Mouse (Mus musculus): Measurements from ENCODE around the gene Znrf1. TPM values are rescaled to one million over a fixed set of nuclear protein-coding genes. Genes with fewer than 3 reads are reported as not detected.
A peak's percentile ranks its signal among the peaks of the same experiment; 100 is the strongest.
"Not testable (repeated sequence)": the region's sequence is repeated elsewhere in the genome, so short reads cannot be mapped to it uniquely, and the experiment has no call there.

Znrf1 gene
- total RNA-seq (2014; rRNA removed) = 229 and 234 TPM in 2 replicates
- 87.8 and 96.5 TPM in 2 replicates for polyA plus RNA-seq (2015; fragmentation: Nextera tagmentation; extraction: Ambion mirVana)

DNA sequence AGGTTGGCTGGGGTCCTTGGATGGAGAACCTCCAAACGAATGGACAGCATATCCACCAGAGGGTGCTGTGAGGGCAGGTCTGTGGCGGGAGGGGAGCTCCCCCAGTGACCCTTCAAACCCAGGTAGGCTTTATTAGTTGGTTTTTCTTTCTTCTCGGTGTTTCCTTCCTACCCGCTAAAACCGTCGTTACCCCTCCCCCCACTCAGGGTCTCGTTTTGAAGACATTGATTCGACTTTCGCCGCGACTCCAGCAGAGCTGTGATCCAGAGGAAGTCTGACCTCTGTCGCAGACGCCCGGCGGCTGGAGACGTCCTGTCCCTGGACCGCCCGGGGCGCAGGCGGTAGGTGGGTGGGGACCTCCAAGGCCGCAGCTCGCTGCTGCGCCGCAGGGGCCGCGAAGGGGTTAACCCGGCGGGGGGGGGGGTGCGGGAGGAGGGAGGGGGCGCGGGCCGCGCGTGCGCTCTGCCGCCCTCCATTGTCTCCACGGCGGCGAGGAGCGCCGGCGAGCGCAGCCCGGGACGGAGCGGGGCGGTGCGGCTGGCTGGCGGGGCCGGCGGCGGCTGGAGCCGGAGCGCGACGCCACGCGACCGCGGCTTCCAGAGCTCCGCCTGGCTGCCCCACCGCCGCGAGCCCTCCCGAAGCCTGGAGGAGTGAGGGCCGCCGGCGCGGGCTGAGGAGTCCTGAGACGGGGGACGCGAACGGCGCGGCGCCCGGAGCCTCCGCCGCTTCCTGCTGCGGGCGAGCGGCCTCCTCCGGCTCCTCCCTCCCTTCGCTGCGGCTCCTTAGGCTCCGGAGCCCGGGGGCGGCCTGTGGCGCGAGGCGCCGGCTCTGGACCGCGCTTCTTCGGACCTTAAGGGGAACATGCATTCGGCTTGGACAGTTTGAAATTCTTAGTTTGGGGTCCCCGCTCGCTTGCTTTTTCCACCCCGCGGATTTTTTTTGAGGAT, at the start of gene Znrf1:
TSS of gene Znrf1 (plus strand) at position 67 of the 947 bp plus-strand sequence.
- ATAC-seq (ENCODE audit: low FRiP score) (peak; percentile 90), DNase-seq (ENCODE audit: low spot score) (peak; percentile 78)
- H3K9ac ChIP-seq (replicated peaks; ENCODE audit: low read length, poor library complexity, severe bottlenecking) = peak within 1 kb of the TSS; percentile 94
- no peaks in the 10 kb centered on the region for H3K27me3 ChIP-seq (ENCODE audit: insufficient read depth, low read length)
- H3K4me1 ChIP-seq (ENCODE audit: insufficient read depth, low read length) = peaks cover 9% of the 10 kb centered on the region
- peak; percentile 68 for TF ChIP-seq CTCF (IDR thresholded peaks at IDR 0.05)
- no peaks in the 10 kb centered on the region for H3K9me3 ChIP-seq (ENCODE audit: low read length)
- no peaks in the 10 kb centered on the region for H3K36me3 ChIP-seq (ENCODE audit: insufficient read depth, low read length)
- H3K4me2 ChIP-seq (ENCODE audit: low read depth, low read length, poor library complexity, severe bottlenecking) = peak within 1 kb of the TSS; percentile 92
- 0% methylated on average over 55 of the region's 100 CpGs for WGBS
- H3K27ac ChIP-seq (ENCODE audit: low read depth, low read length) = peak within 1 kb of the TSS; percentile 93
- H3K4me3 ChIP-seq (ENCODE audit: low read depth, low read length) = peak within 1 kb of the TSS; percentile 97

DNA sequence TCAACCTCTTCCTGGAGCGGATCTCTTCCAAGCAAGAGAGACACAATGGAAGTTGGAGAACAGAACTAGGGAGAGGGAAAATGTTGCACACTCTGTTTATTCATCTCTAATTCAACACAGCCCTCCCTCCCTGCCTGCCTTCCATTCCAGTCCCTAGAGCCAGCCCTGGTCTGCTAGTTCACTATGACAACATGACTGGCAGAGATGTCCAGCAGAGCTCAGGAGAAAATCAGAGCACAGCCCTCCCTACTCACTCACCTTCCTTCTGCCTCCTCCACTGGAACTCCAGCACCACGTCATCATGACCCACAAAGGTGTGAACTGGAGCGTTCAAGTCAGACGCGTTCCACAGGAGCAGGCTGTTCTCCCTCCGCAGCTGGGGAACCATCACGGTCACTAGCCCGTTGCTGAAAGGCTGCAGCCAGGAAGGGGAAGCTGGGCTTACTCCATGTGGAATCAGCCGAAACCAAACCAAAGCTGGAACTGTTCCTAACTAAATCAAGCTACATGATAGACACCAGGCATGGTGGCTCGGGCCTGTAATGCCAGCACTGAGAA, 45.8 kb upstream of the Znrf1 start:
- Histone ChIP-seq H3K27ac (ENCODE audit: low read depth, low read length) (no peak overlapping the region), H3K9me3 (ENCODE audit: low read length) (no peaks in the 10 kb centered on the region), H3K27me3 (ENCODE audit: insufficient read depth, low read length) (no peaks in the 10 kb centered on the region), H3K4me3 (ENCODE audit: low read depth, low read length) (no peak overlapping the region), H3K4me2 (ENCODE audit: low read depth, low read length, poor library complexity, severe bottlenecking) (no peak overlapping the region), H3K36me3 (ENCODE audit: insufficient read depth, low read length) (peaks cover 8% of the 10 kb centered on the region), H3K4me1 (ENCODE audit: insufficient read depth, low read length) (no peaks in the 10 kb centered on the region), H3K9ac (replicated peaks; ENCODE audit: low read length, poor library complexity, severe bottlenecking) (no peak overlapping the region)
- DNase-seq (ENCODE audit: low spot score) (no peak), ATAC-seq (ENCODE audit: low FRiP score) (no peak)
- 80% methylated on average over 10 of the region's 10 CpGs for WGBS
- no peak for TF ChIP-seq CTCF (IDR thresholded peaks at IDR 0.05)

DNA sequence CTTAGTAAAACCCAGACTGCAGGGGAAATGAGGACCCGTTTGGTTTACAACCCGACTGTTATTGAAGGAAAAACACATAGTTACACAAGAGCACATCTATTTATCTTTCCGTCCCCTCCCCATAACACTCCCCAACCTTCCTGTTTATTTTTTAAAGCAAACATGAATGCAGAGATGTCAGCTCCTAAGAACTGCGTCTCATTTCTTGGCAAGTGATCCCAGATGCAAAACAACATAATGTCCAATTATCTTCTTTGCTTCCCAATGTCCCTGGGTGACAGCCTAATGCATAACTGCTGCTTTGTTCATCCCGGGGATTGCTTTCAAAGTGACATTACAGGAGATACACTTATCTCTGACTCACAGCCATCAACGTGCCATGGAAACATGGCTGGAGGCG, 44.7 kb upstream of the Znrf1 start:
- ATAC-seq (ENCODE audit: low FRiP score) (no peak), DNase-seq (ENCODE audit: low spot score) (no peak)
- H3K4me2 ChIP-seq (ENCODE audit: low read depth, low read length, poor library complexity, severe bottlenecking) = no peak overlapping the region
- H3K27ac ChIP-seq (ENCODE audit: low read depth, low read length) = no peak overlapping the region
- no peaks in the 10 kb centered on the region for H3K27me3 ChIP-seq (ENCODE audit: insufficient read depth, low read length)
- no peaks in the 10 kb centered on the region for H3K9me3 ChIP-seq (ENCODE audit: low read length)
- peaks cover 12% of the 10 kb centered on the region; the same call in 1 of the 2 replicates for H3K36me3 ChIP-seq (ENCODE audit: insufficient read depth, low read length)
- no peak overlapping the region for H3K9ac ChIP-seq (replicated peaks; ENCODE audit: low read length, poor library complexity, severe bottlenecking)
- WGBS = 65% methylated on average over 7 of the region's 7 CpGs
- H3K4me1 ChIP-seq (ENCODE audit: insufficient read depth, low read length) = no peaks in the 10 kb centered on the region
- no peak for TF ChIP-seq CTCF (IDR thresholded peaks at IDR 0.05)
- no peak overlapping the region for H3K4me3 ChIP-seq (ENCODE audit: low read depth, low read length)

DNA sequence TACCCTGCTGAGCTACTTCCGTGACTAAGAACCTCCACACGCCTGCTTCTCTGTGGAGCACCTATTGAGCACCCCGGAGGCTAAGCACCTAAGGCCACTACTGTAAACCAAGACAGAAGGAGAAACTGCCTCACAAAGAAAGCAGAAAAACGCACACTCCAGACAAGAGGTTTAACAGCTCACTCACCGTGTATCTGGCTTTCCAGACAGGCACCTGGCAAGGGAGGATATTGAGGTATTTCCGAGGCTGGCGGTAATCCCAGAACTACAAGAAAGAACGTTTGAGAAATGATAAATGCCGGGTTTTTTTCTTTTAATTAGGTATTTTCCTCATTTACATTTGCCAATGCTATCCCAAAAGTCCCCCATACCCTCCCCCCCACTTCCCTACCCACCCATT, 43.4 kb upstream of the Znrf1 start:
- Histone ChIP-seq H3K9me3 (ENCODE audit: low read length) (no peaks in the 10 kb centered on the region), H3K36me3 (ENCODE audit: insufficient read depth, low read length) (peaks cover 14% of the 10 kb centered on the region; the same call in 1 of the 2 replicates), H3K9ac (replicated peaks; ENCODE audit: low read length, poor library complexity, severe bottlenecking) (no peak overlapping the region), H3K4me2 (ENCODE audit: low read depth, low read length, poor library complexity, severe bottlenecking) (no peak overlapping the region), H3K27me3 (ENCODE audit: insufficient read depth, low read length) (no peaks in the 10 kb centered on the region), H3K4me1 (ENCODE audit: insufficient read depth, low read length) (no peaks in the 10 kb centered on the region), H3K4me3 (ENCODE audit: low read depth, low read length) (no peak overlapping the region), H3K27ac (ENCODE audit: low read depth, low read length) (no peak overlapping the region)
- 79% methylated on average over 9 of the region's 9 CpGs for WGBS
- no peak for TF ChIP-seq CTCF (IDR thresholded peaks at IDR 0.05)
- DNase-seq (ENCODE audit: low spot score) (no peak), ATAC-seq (ENCODE audit: low FRiP score) (no peak)

GRCm38 (mm10) chr8:111493176-111493575, 42.7 kb upstream of the Znrf1 start:
- Histone ChIP-seq H3K4me3 (ENCODE audit: low read depth, low read length) (no peak overlapping the region), H3K9ac (replicated peaks; ENCODE audit: low read length, poor library complexity, severe bottlenecking) (no peak overlapping the region), H3K4me2 (ENCODE audit: low read depth, low read length, poor library complexity, severe bottlenecking) (no peak overlapping the region), H3K36me3 (ENCODE audit: insufficient read depth, low read length) (peaks cover 18% of the 10 kb centered on the region; the same call in 1 of the 2 replicates), H3K27ac (ENCODE audit: low read depth, low read length) (no peak overlapping the region), H3K27me3 (ENCODE audit: insufficient read depth, low read length) (no peaks in the 10 kb centered on the region), H3K4me1 (ENCODE audit: insufficient read depth, low read length) (no peaks in the 10 kb centered on the region), H3K9me3 (ENCODE audit: low read length) (no peaks in the 10 kb centered on the region)
- no peak for TF ChIP-seq CTCF (IDR thresholded peaks at IDR 0.05)
- WGBS = 93% methylated on average over 3 of the region's 3 CpGs
- ATAC-seq (ENCODE audit: low FRiP score) = no peak
- no peak for DNase-seq (ENCODE audit: low spot score)

GRCm38 (mm10) chr8:111496326-111496725, 39.6 kb upstream of the Znrf1 start:
- Histone ChIP-seq H3K4me2 (ENCODE audit: low read depth, low read length, poor library complexity, severe bottlenecking) (no peak overlapping the region), H3K27me3 (ENCODE audit: insufficient read depth, low read length) (no peaks in the 10 kb centered on the region), H3K4me3 (ENCODE audit: low read depth, low read length) (no peak overlapping the region), H3K36me3 (ENCODE audit: insufficient read depth, low read length) (peaks cover 32% of the 10 kb centered on the region), H3K27ac (ENCODE audit: low read depth, low read length) (no peak overlapping the region), H3K4me1 (ENCODE audit: insufficient read depth, low read length) (no peaks in the 10 kb centered on the region), H3K9me3 (ENCODE audit: low read length) (no peaks in the 10 kb centered on the region), H3K9ac (replicated peaks; ENCODE audit: low read length, poor library complexity, severe bottlenecking) (no peak overlapping the region)
- no peak for ATAC-seq (ENCODE audit: low FRiP score)
- 85% methylated on average over 7 of the region's 7 CpGs for WGBS
- TF ChIP-seq CTCF (IDR thresholded peaks at IDR 0.05) = no peak
- DNase-seq (ENCODE audit: low spot score) = no peak

DNA sequence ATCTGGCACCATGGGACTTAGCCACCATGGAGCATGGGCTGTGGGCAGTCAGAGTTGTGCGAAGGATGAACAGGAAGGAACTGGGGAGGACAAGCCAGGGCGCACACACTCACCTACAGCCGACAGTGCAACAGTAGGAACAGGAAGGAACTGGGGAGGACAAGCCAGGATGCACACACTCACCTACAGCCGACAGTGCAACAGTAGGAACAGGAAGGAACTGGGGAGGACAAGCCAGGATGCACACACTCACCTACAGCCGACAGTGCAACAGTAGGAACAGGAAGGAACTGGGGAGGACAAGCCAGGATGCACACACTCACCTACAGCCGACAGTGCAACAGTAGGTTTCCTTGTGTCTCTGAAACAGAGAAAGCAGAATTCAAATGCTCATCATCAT, 37.6 kb upstream of the Znrf1 start:
- WGBS = 91% methylated on average over 4 of the region's 6 CpGs
- H3K27me3 ChIP-seq (ENCODE audit: insufficient read depth, low read length); H3K9me3 ChIP-seq (ENCODE audit: low read length); H3K4me2 ChIP-seq (ENCODE audit: low read depth, low read length, poor library complexity, severe bottlenecking); H3K4me1 ChIP-seq (ENCODE audit: insufficient read depth, low read length); H3K4me3 ChIP-seq (ENCODE audit: low read depth, low read length); DNase-seq (ENCODE audit: low spot score); H3K27ac ChIP-seq (ENCODE audit: low read depth, low read length); ATAC-seq (ENCODE audit: low FRiP score); H3K9ac ChIP-seq (replicated peaks; ENCODE audit: low read length, poor library complexity, severe bottlenecking): not testable (repeated sequence)
- peaks cover 35% of the 10 kb centered on the region for H3K36me3 ChIP-seq (ENCODE audit: insufficient read depth, low read length)
